Comparison of ENCODE assay signal across 10 mouse cellular contexts in the genomic region with DNA sequence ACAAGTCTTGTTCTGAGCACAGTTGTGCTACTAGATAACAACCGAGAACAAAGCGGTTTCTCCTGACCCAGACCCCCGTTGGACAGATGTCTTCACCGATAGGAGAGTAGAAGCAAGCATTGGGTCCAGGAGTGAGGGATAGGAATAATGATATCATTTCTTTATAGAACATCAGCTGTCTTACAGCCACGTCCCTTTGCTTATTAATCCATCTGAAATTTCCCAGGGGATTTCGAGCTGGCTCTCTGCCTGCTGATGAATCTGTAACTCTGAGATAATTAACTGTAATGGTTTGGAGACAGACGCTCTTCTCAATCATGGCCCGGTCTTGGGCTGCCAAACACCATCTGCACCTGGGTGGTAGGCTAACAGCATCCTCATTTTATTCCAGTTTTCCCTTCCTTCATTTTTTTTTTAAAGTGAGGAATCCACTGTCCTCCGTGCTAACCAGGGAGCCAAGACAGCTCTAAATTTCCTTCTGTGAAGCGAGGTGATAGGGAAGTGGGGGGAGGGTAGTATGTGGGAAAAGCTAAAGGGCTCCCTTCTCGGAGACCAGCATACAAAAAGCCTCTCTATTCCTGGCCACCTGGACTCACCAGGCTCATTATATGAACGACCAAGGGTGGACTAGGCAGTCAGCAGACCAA.
DNase-seq lines count a peak whose midpoint lies in the region; ATAC-seq and TF ChIP-seq lines count a peak whose summit lies in the region.
"Had no signal": no experiment of that assay in that cellular context is flagged by ENCODE, and none has a peak within 500 bp of the region (broad histone marks: within the 10 kb centered on the region; RNA-seq: fewer than 3 reads in every experiment).

No protein-coding gene starts in this region.

- DNase-seq in cerebellum, adult 11 months = peak; percentile 45
- DNase-seq in cerebellum, adult 9-10 months = no peak
- DNase-seq in liver, embryonic 11.5 days (ENCODE audit: low spot score) = no peak
- DNase-seq in liver, postnatal 0 days = no peak
- DNase-seq in kidney, postnatal 10 days = no peak
- DNase-seq in urinary bladder, adult 2 months (ENCODE audit: low spot score) = no peak
- DNase-seq: kidney, adult 2 months had no signal

- TF ChIP-seq CTCF in liver, postnatal 0 days (IDR thresholded peaks at IDR 0.05; ENCODE audit: low read depth) = no peak

- no peaks in the 10 kb centered on the region for H3K36me3 ChIP-seq in liver, embryonic 11.5 days (ENCODE audit: control insufficient read depth, insufficient read depth, low read length)
- H3K36me3 ChIP-seq in liver, postnatal 0 days (replicated peaks; ENCODE audit: insufficient read depth, low read length) = no peaks in the 10 kb centered on the region
- H3K36me3 ChIP-seq in hindbrain, embryonic 16.5 days (ENCODE audit: control insufficient read depth, insufficient read depth, low read length) = no peaks in the 10 kb centered on the region
- H3K36me3 ChIP-seq in neural tube, embryonic 15.5 days = no peaks in the 10 kb centered on the region
- H3K36me3 ChIP-seq: limb, embryonic 15.5 days had no signal

- H3K4me3 ChIP-seq in liver, embryonic 11.5 days (ENCODE audit: low read depth, low read length) = no peak overlapping the region
- no peak overlapping the region for H3K4me3 ChIP-seq in liver, postnatal 0 days (ENCODE audit: low read depth, low read length)
- H3K4me3 ChIP-seq in hindbrain, embryonic 16.5 days (ENCODE audit: low read length) = no peak overlapping the region
- H3K4me3 ChIP-seq in neural tube, embryonic 15.5 days (replicated peaks) = no peak overlapping the region
- H3K4me3 ChIP-seq: limb, embryonic 15.5 days had no signal

- no peaks in the 10 kb centered on the region for H3K27me3 ChIP-seq in liver, embryonic 11.5 days (replicated peaks; ENCODE audit: control insufficient read depth, insufficient read depth, low read length)
- H3K27me3 ChIP-seq in liver, postnatal 0 days (ENCODE audit: insufficient read depth, low read length) = no peaks in the 10 kb centered on the region
- H3K27me3 ChIP-seq in hindbrain, embryonic 16.5 days (replicated peaks; ENCODE audit: control insufficient read depth, insufficient read depth, low read length) = no peaks in the 10 kb centered on the region
- no peaks in the 10 kb centered on the region for H3K27me3 ChIP-seq in neural tube, embryonic 15.5 days (replicated peaks)
- H3K27me3 ChIP-seq: limb, embryonic 15.5 days had no signal

- ATAC-seq in liver, embryonic 11.5 days (replicated peaks; ENCODE audit: low FRiP score) = peak; percentile 70
- no peak for ATAC-seq in liver, postnatal 0 days
- ATAC-seq in hindbrain, embryonic 16.5 days = peak; percentile 70
- ATAC-seq in neural tube, embryonic 15.5 days (ENCODE audit: low FRiP score) = peak; percentile 46; the same call in 1 of the 2 replicates

- no peaks in the 10 kb centered on the region for H3K9me3 ChIP-seq in liver, embryonic 11.5 days (ENCODE audit: control insufficient read depth, low read length)
- H3K9me3 ChIP-seq in liver, postnatal 0 days (ENCODE audit: low read length) = no peaks in the 10 kb centered on the region
- H3K9me3 ChIP-seq in hindbrain, embryonic 16.5 days (ENCODE audit: control insufficient read depth, low read length) = no peaks in the 10 kb centered on the region
- no peaks in the 10 kb centered on the region for H3K9me3 ChIP-seq in neural tube, embryonic 15.5 days (replicated peaks)
- H3K9me3 ChIP-seq: limb, embryonic 15.5 days had no signal

- H3K27ac ChIP-seq in liver, embryonic 11.5 days (ENCODE audit: low read depth, low read length) = no peak overlapping the region
- no peak overlapping the region for H3K27ac ChIP-seq in liver, postnatal 0 days (ENCODE audit: low read depth)
- H3K27ac ChIP-seq in hindbrain, embryonic 16.5 days (ENCODE audit: low read depth, low read length) = peak overlapping the region; percentile 70
- peak overlapping the region; percentile 63 for H3K27ac ChIP-seq in neural tube, embryonic 15.5 days (replicated peaks)

- no peak for TF ChIP-seq EP300 in liver, postnatal 0 days (IDR thresholded peaks at IDR 0.05; ENCODE audit: low read depth)

- no peak overlapping the region for H3K9ac ChIP-seq in liver, embryonic 11.5 days (ENCODE audit: low read depth, low read length)
- H3K9ac ChIP-seq in liver, postnatal 0 days (replicated peaks) = no peak overlapping the region
- H3K9ac ChIP-seq in hindbrain, embryonic 16.5 days (ENCODE audit: low read depth, low read length) = no peak overlapping the region
- H3K9ac ChIP-seq in neural tube, embryonic 15.5 days (replicated peaks) = no peak overlapping the region
- H3K9ac ChIP-seq: limb, embryonic 15.5 days had no signal

- WGBS in liver, embryonic 11.5 days = 51% methylated on average over 12 of the region's 12 CpGs
- 56% methylated on average over 12 of the region's 12 CpGs for WGBS in liver, postnatal 0 days (ENCODE audit: insufficient replicate concordance)
- 25% methylated on average over 12 of the region's 12 CpGs for WGBS in hindbrain, embryonic 16.5 days
- 20% methylated on average over 12 of the region's 12 CpGs for WGBS in neural tube, embryonic 15.5 days

- H3K4me1 ChIP-seq in liver, embryonic 11.5 days (replicated peaks; ENCODE audit: control insufficient read depth, insufficient read depth, low read length) = 0 out of 2 replicates have a peak, but pooled peaks cover 3% of the 10 kb centered on the region
- H3K4me1 ChIP-seq in liver, postnatal 0 days (ENCODE audit: insufficient read depth) = no peaks in the 10 kb centered on the region
- peaks cover 10% of the 10 kb centered on the region for H3K4me1 ChIP-seq in hindbrain, embryonic 16.5 days (ENCODE audit: control insufficient read depth, insufficient read depth, low read depth, low read length)
- peaks cover 14% of the 10 kb centered on the region for H3K4me1 ChIP-seq in neural tube, embryonic 15.5 days

- no peak overlapping the region for H3K4me2 ChIP-seq in liver, embryonic 11.5 days
- H3K4me2 ChIP-seq in liver, postnatal 0 days (ENCODE audit: low read depth, low read length) = no peak overlapping the region
- H3K4me2 ChIP-seq in hindbrain, embryonic 16.5 days (ENCODE audit: low read length) = peak overlapping the region; percentile 3
- 0 out of 2 replicates have a peak overlapping the region, but pooled peaks have one; percentile 7 for H3K4me2 ChIP-seq in neural tube, embryonic 15.5 days
- H3K4me2 ChIP-seq: limb, embryonic 15.5 days had no signal

Comparison
In these comparisons a context has a peak if more than half of its experiments do, and no peak if none do; other contexts are left out.
1. H3K27ac ChIP-seq: peak in hindbrain, embryonic 16.5 days (single experiment) and neural tube, embryonic 15.5 days (single experiment); none in liver, embryonic 11.5 days (single experiment) and liver, postnatal 0 days (single experiment).
2. H3K4me2 ChIP-seq: peak in hindbrain, embryonic 16.5 days (single experiment) and neural tube, embryonic 15.5 days (single experiment); none in liver, embryonic 11.5 days (single experiment) and liver, postnatal 0 days (single experiment).